Mouse (Mus musculus) CD4-positive, CD25-positive, alpha-beta regulatory T cell (primary cell): Measurements from ENCODE around the gene Hsd3b2. TPM values are rescaled to one million over a fixed set of nuclear protein-coding genes. Genes with fewer than 3 reads are reported as not detected.

Experiments
- polyA plus RNA-seq: library from polyadenylated mRNA; unstranded; fragments of 100-300 nt; shearing (Covaris generic); gene quantifications from one replicate; pipeline ENCODE4 v1.2.1, GENCODE M21; 2017

The Hsd3b2 gene
- not detected for polyA plus RNA-seq

GRCm38 (mm10) chr3:98724376-98724775 lies at the start of gene Hsd3b2:
TSS of gene Hsd3b2 (minus strand) at chr3:98724543.

Other genes starting within 250 kb of the Hsd3b2 start
- gene Hsd3b4, start 214.0 kb downstream of the Hsd3b2 start, polyA plus RNA-seq, result not detected
- not detected for gene Gm10681, start 135.7 kb downstream of the Hsd3b2 start, polyA plus RNA-seq
- gene Hsd3b5, start 94.3 kb downstream of the Hsd3b2 start, polyA plus RNA-seq, result not detected
- 0.05 TPM for gene Hsd3b3, start 38.6 kb upstream of the Hsd3b2 start, polyA plus RNA-seq
- gene Hsd3b6, start 89.9 kb upstream of the Hsd3b2 start, polyA plus RNA-seq, result not detected
- not detected for gene Hsd3b1, start 135.3 kb upstream of the Hsd3b2 start, polyA plus RNA-seq
- gene Hao2, start 168.7 kb upstream of the Hsd3b2 start, polyA plus RNA-seq, result not detected